Mouse (Mus musculus) frontal cortex, postnatal 36 days (tissue): ENCODE data around the gene Hoxc4.

Experiments used
- DNase-seq, 2 experiments: peaks; one replicate each; pipeline ENCODE4 v3.0.0; 2022; ENCODE audit warnings: low spot score in 2 of 2

Hoxc4 gene

GRCm38 (mm10) chr15:103018636-103019035, at the start of gene Hoxc4:
Hoxc4 (plus strand) TSS chr15:103018934.
- no peak for DNase-seq

- DNase-seq = no peak
Measured at GRCm38 (mm10) chr15:102969296-102969695, 49.4 kb upstream of the Hoxc4 start.

GRCm38 (mm10) chr15:102970740-102971139, 48.0 kb upstream of the Hoxc4 start:
- no peak for DNase-seq

GRCm38 (mm10) chr15:102972254-102972653, 46.5 kb upstream of the Hoxc4 start:
- DNase-seq = no peak

- no peak for DNase-seq
Measured at GRCm38 (mm10) chr15:102972753-102973152, 46.0 kb upstream of the Hoxc4 start.

- no peak for DNase-seq
Measured at GRCm38 (mm10) chr15:102975034-102975433, 43.7 kb upstream of the Hoxc4 start.

GRCm38 (mm10) chr15:102975688-102976111, 43.0 kb upstream of the Hoxc4 start:
- DNase-seq = no peak

GRCm38 (mm10) chr15:102976171-102976570, 42.6 kb upstream of the Hoxc4 start, which contains the start of gene Hoxc9:
Hoxc9 (plus strand) TSS chr15:102976439.
- DNase-seq = no peak

GRCm38 (mm10) chr15:102976631-102977422, 41.9 kb upstream of the Hoxc4 start:
- DNase-seq = no peak

GRCm38 (mm10) chr15:102977423-102977974, 41.2 kb upstream of the Hoxc4 start:
- DNase-seq = no peak

- DNase-seq = no peak
Measured at GRCm38 (mm10) chr15:102978615-102979515, 39.9 kb upstream of the Hoxc4 start.

- no peak for DNase-seq
Measured at GRCm38 (mm10) chr15:102979936-102980335, 38.8 kb upstream of the Hoxc4 start.

GRCm38 (mm10) chr15:102980352-102980751, 38.4 kb upstream of the Hoxc4 start:
- DNase-seq = no peak

- no peak for DNase-seq
Measured at GRCm38 (mm10) chr15:102980912-102981311, 37.8 kb upstream of the Hoxc4 start.

GRCm38 (mm10) chr15:102981379-102982288, 37.1 kb upstream of the Hoxc4 start:
- no peak for DNase-seq

- DNase-seq = no peak
Measured at GRCm38 (mm10) chr15:102983716-102984115, 35.0 kb upstream of the Hoxc4 start.

- DNase-seq = no peak
Measured at GRCm38 (mm10) chr15:102984521-102984920, 34.2 kb upstream of the Hoxc4 start.

- DNase-seq = no peak
Measured at GRCm38 (mm10) chr15:102984925-102985324, 33.8 kb upstream of the Hoxc4 start.

- DNase-seq = peak; percentile 83 to 86
Measured at GRCm38 (mm10) chr15:102987124-102987833, 31.5 kb upstream of the Hoxc4 start.

- no peak for DNase-seq
Measured at GRCm38 (mm10) chr15:102988078-102988477, 30.7 kb upstream of the Hoxc4 start.
